Mouse (Mus musculus): ENCODE measurements at regions not wholly inside any gene's neighbourhood (a gene's known extent, or its start where the extent isn't known, plus 50 kb on each side); places are given as distances from the start of the nearest gene placed in this dataset.

GRCm38 (mm10) chr13:26564941-26565862 is 204.8 kb downstream of the Hdgfl1 start:
- TF ChIP-seq CTCF (IDR thresholded peaks at IDR 0.05; ENCODE audit: low read depth, low read length) (no peak), POLR2A (IDR thresholded peaks at IDR 0.05; ENCODE audit: borderline replicate concordance, low read depth, low read length) (no peak)

Data from bone marrow macrophage, adult 2 months (primary cell).